In genomic region chr19:6235084-6236052, GRCm38 (mm10) we compare ENCODE assay signal across 8 mouse cellular contexts. TPM values are rescaled to one million over a fixed set of nuclear protein-coding genes. Genes with fewer than 3 reads are reported as not detected.
DNase-seq lines count a peak whose midpoint lies in the region; ATAC-seq and TF ChIP-seq lines count a peak whose summit lies in the region.

TSS of gene Ppp2r5b (minus strand) at chr19:6235872.

- peaks cover 6 to 40% of the 10 kb centered on the region in 2 experiments for H3K4me1 ChIP-seq in MEL (ENCODE audit: control insufficient read depth in 1 of 2, insufficient read depth in 2 of 2, low read length in 2 of 2)
- H3K4me1 ChIP-seq in cerebellum, adult 2 months (ENCODE audit: control insufficient read depth, insufficient read depth, low read length) = peaks cover 20% of the 10 kb centered on the region
- peaks cover 12% of the 10 kb centered on the region for H3K4me1 ChIP-seq in lung, embryonic 16.5 days (replicated peaks; ENCODE audit: control insufficient read depth, insufficient read depth, low read length)

- peak; percentile 39 to 63; a peak in 2 of 4 replicates for TF ChIP-seq POLR2A in MEL (IDR thresholded peaks at IDR 0.05; ENCODE audit: control insufficient read depth in 1 of 2, insufficient read depth in 1 of 2, low read depth in 1 of 2, low read length in 2 of 2, poor library complexity in 1 of 2)
- peak; percentile 62; the same call in 1 of the 2 replicates for TF ChIP-seq POLR2A in cerebellum, adult 2 months (IDR thresholded peaks at IDR 0.05; ENCODE audit: borderline replicate concordance, insufficient read depth, low read length)

- H3K27me3 ChIP-seq in MEL (ENCODE audit: control insufficient read depth in 1 of 2, insufficient read depth in 2 of 2, low read length in 2 of 2) = no peaks in the 10 kb centered on the region
- H3K27me3 ChIP-seq in cerebellum, adult 2 months (ENCODE audit: control insufficient read depth, insufficient read depth, low read length) = no peaks in the 10 kb centered on the region
- H3K27me3 ChIP-seq in lung, embryonic 16.5 days (ENCODE audit: control insufficient read depth, insufficient read depth, low read depth, low read length) = no peaks in the 10 kb centered on the region

- TF ChIP-seq RAD21 in MEL (IDR thresholded peaks at IDR 0.05; ENCODE audit: low read depth, low read length) = no peak

- DNase-seq in MEL (ENCODE audit: low read depth, low spot score) = peak; percentile 95
- peak; percentile 95 to 96 for DNase-seq in cerebellum, adult 2 months
- DNase-seq in forelimb bud, embryonic 11.5 days (ENCODE audit: low read depth, low spot score) = peak; percentile 84
- peak; percentile 87 for DNase-seq in layer of hippocampus, adult 9-10 months (ENCODE audit: low spot score)
- peak; percentile 89 for DNase-seq in ovary, postnatal 10 days (ENCODE audit: low spot score)
- DNase-seq in thymus, postnatal 10 days (ENCODE audit: low spot score in 2 of 2) = peak; percentile 98 to 99

- H3K36me3 ChIP-seq in MEL (ENCODE audit: control insufficient read depth in 1 of 2, insufficient read depth in 2 of 2, low read length in 2 of 2) = peaks cover 0 to 35% of the 10 kb centered on the region in 2 experiments; a peak in 2 of 4 replicates
- peaks cover 7% of the 10 kb centered on the region for H3K36me3 ChIP-seq in lung, embryonic 16.5 days (ENCODE audit: control insufficient read depth, insufficient read depth, low read length)

- peak in 2 of 3 experiments; percentile 53 to 85; a peak in 5 of 6 replicates for TF ChIP-seq CTCF in MEL (IDR thresholded peaks at IDR 0.05 in 2 of 3, conservative IDR thresholded peaks at IDR 0.05 in 1 of 3; ENCODE audit: control insufficient read depth in 1 of 3, insufficient read depth in 1 of 3, low read depth in 2 of 3, low read length in 3 of 3, poor library complexity in 1 of 3, severe bottlenecking in 1 of 3)
- no peak for TF ChIP-seq CTCF in cerebellum, adult 2 months (IDR thresholded peaks at IDR 0.05; ENCODE audit: borderline replicate concordance, insufficient read depth, low read depth, low read length)

- H3K27ac ChIP-seq in MEL (ENCODE audit: control insufficient read depth, low read depth, low read length) = peak within 1 kb of the TSS; percentile 94
- H3K27ac ChIP-seq in cerebellum, adult 2 months (ENCODE audit: insufficient read depth, low read length) = peak within 1 kb of the TSS; percentile 93
- H3K27ac ChIP-seq in lung, embryonic 16.5 days (ENCODE audit: low read length) = peak within 1 kb of the TSS; percentile 99

- peaks cover 5% of the 10 kb centered on the region; the same call in 1 of the 2 replicates for H3K79me2 ChIP-seq in MEL (ENCODE audit: control insufficient read depth, insufficient read depth, low read length, poor library complexity)

- H3K9me3 ChIP-seq in MEL (replicated peaks; ENCODE audit: insufficient read depth, low read length) = no peaks in the 10 kb centered on the region
- H3K9me3 ChIP-seq in lung, embryonic 16.5 days (ENCODE audit: control insufficient read depth, low read length) = no peaks in the 10 kb centered on the region

- peak within 1 kb of the TSS; percentile 54 to 85 for H3K4me3 ChIP-seq in MEL (ENCODE audit: control insufficient read depth in 1 of 2, insufficient read depth in 1 of 2, low read depth in 2 of 2, low read length in 2 of 2)
- H3K4me3 ChIP-seq in cerebellum, adult 2 months (replicated peaks; ENCODE audit: insufficient read depth, low read depth, low read length) = peak within 1 kb of the TSS; percentile 91
- H3K4me3 ChIP-seq in lung, embryonic 16.5 days (ENCODE audit: low read length) = peak within 1 kb of the TSS; percentile 87

- ATAC-seq in hematopoietic stem cell, adult 5-6 weeks (replicated peaks in 1 of 2; ENCODE audit: insufficient read depth in 1 of 2, low FRiP score in 2 of 2, low TSS enrichment in 1 of 2, low read depth in 1 of 2, poor library complexity in 2 of 2, severe bottlenecking in 2 of 2) = peak; percentile 79 to 81
- peak; percentile 96 for ATAC-seq in lung, embryonic 16.5 days (ENCODE audit: low read depth)

- peak within 1 kb of the TSS; percentile 92 for H3K4me2 ChIP-seq in lung, embryonic 16.5 days (ENCODE audit: low read depth, low read length)

- peak within 1 kb of the TSS; percentile 86 for H3K9ac ChIP-seq in MEL (ENCODE audit: control insufficient read depth, low read depth, low read length, poor library complexity, severe bottlenecking)
- H3K9ac ChIP-seq in lung, embryonic 16.5 days (ENCODE audit: low read length) = peak within 1 kb of the TSS; percentile 84

- under 1% methylated on average over 48 of the region's 48 CpGs for WGBS in cerebellum, adult 2 months
- WGBS in lung, embryonic 16.5 days = 4% methylated on average over 48 of the region's 48 CpGs

- TF ChIP-seq EP300 in MEL (IDR thresholded peaks at IDR 0.05; ENCODE audit: low read depth in 1 of 2, low read length in 2 of 2) = no peak

TF ChIP-seq in MEL, 35 proteins besides CTCF, POLR2A, EP300 and RAD21:
- no peak for TF ChIP-seq USF2 (IDR thresholded peaks at IDR 0.05; ENCODE audit: borderline replicate concordance in 1 of 2, insufficient read depth in 1 of 2, low read depth in 1 of 2, low read length in 2 of 2)
- no peak for TF ChIP-seq USF1 (IDR thresholded peaks at IDR 0.05; ENCODE audit: low read depth, low read length)
- peak; percentile 77 for TF ChIP-seq ELF1 (IDR thresholded peaks at IDR 0.05; ENCODE audit: low read depth, low read length)
- TF ChIP-seq UBTF (IDR thresholded peaks at IDR 0.05; ENCODE audit: borderline replicate concordance, insufficient read depth, low read depth, low read length) = 0 out of 2 replicates have a peak, but pooled peaks have one; percentile 55
- TF ChIP-seq NRF1 (IDR thresholded peaks at IDR 0.05; ENCODE audit: insufficient read depth, low read depth, low read length, poor library complexity, severe bottlenecking) = no peak
- no peak for TF ChIP-seq POLR2AphosphoS5 (IDR thresholded peaks at IDR 0.05; ENCODE audit: borderline replicate concordance, low read depth, low read length)
- TF ChIP-seq TAL1 (IDR thresholded peaks at IDR 0.05; ENCODE audit: low read length) = no peak
- TF ChIP-seq MYB (IDR thresholded peaks at IDR 0.05; ENCODE audit: low read depth, low read length) = no peak
- TF ChIP-seq SIN3A (IDR thresholded peaks at IDR 0.05; ENCODE audit: low read length) = peak; percentile 87
- TF ChIP-seq MEF2A (IDR thresholded peaks at IDR 0.05; ENCODE audit: extremely low read depth, insufficient replicate concordance, low read depth, low read length, poor library complexity, severe bottlenecking) = no peak
- peak; percentile 26; the same call in 1 of the 2 replicates for TF ChIP-seq NELFE (IDR thresholded peaks at IDR 0.05; ENCODE audit: low read depth, low read length)
- TF ChIP-seq RCOR1 (IDR thresholded peaks at IDR 0.05; ENCODE audit: low read depth, low read length) = no peak
- no peak for TF ChIP-seq CHD1 (IDR thresholded peaks at IDR 0.05; ENCODE audit: low read depth, low read length)
- TF ChIP-seq E2F4 (IDR thresholded peaks at IDR 0.05; ENCODE audit: borderline replicate concordance, low read depth, low read length) = no peak
- TF ChIP-seq BHLHE40 (IDR thresholded peaks at IDR 0.05; ENCODE audit: borderline replicate concordance, low read depth, low read length) = no peak; the same call in 1 of the 2 replicates
- TF ChIP-seq HCFC1 (IDR thresholded peaks at IDR 0.05; ENCODE audit: low read depth, low read length) = peak; percentile 85
- TF ChIP-seq ZNF384 (IDR thresholded peaks at IDR 0.05; ENCODE audit: low read depth, low read length) = no peak
- no peak for TF ChIP-seq POLR2AphosphoS2 (IDR thresholded peaks at IDR 0.05; ENCODE audit: low read length)
- no peak for TF ChIP-seq MAX (IDR thresholded peaks at IDR 0.05; ENCODE audit: low read length)
- TF ChIP-seq GABPA (IDR thresholded peaks at IDR 0.05; ENCODE audit: low read depth, low read length) = no peak
- no peak for TF ChIP-seq JUND (IDR thresholded peaks at IDR 0.05; ENCODE audit: low read depth, low read length)
- TF ChIP-seq GATA1 (IDR thresholded peaks at IDR 0.05; ENCODE audit: low read depth, low read length) = no peak
- TF ChIP-seq MAZ (IDR thresholded peaks at IDR 0.05; ENCODE audit: low read depth, low read length) = peak; percentile 98
- TF ChIP-seq MXI1 (IDR thresholded peaks at IDR 0.05; ENCODE audit: low read depth, low read length) = no peak
- TF ChIP-seq CHD2 (IDR thresholded peaks at IDR 0.05; ENCODE audit: low read length) = no peak
- TF ChIP-seq TCF12 (IDR thresholded peaks at IDR 0.05; ENCODE audit: low read depth, low read length) = 0 out of 2 replicates have a peak, but pooled peaks have one; percentile 30
- no peak for TF ChIP-seq SMC3 (IDR thresholded peaks at IDR 0.05; ENCODE audit: low read depth, low read length)
- no peak for TF ChIP-seq ZKSCAN1 (IDR thresholded peaks at IDR 0.05; ENCODE audit: low read depth, low read length)
- TF ChIP-seq ETS1 (IDR thresholded peaks at IDR 0.05; ENCODE audit: low read depth, low read length) = peak; percentile 74
- TF ChIP-seq TBP (IDR thresholded peaks at IDR 0.05; ENCODE audit: low read depth, low read length) = no peak
- no peak for TF ChIP-seq MAFK (IDR thresholded peaks at IDR 0.05; ENCODE audit: borderline replicate concordance, low read depth, low read length)
- no peak for TF ChIP-seq ZC3H11A (IDR thresholded peaks at IDR 0.05; ENCODE audit: low read depth, low read length)
- no peak for TF ChIP-seq MYC (IDR thresholded peaks at IDR 0.05; ENCODE audit: low read depth, low read length)
- no peak; the same call in 1 of the 2 replicates for TF ChIP-seq KAT2A (conservative IDR thresholded peaks at IDR 0.05; ENCODE audit: low read depth, low read length)
- no peak for TF ChIP-seq ZMIZ1 (IDR thresholded peaks at IDR 0.05; ENCODE audit: low read depth, low read length)

RNA-seq across cellular contexts. Expression of gene Ppp2r5b, which starts in this region (rescaled TPM):
- total RNA-seq in MEL (2012; rRNA removed) = 10.4 and 14.7 TPM in 2 replicates
- polyA plus RNA-seq in MEL (2012; ENCODE audit: insufficient read depth in 1 of 2, insufficient read length in 2 of 2, low read depth in 1 of 2, low replicate concordance in 2 of 2, missing spikeins in 1 of 2) = 10 to 100 TPM in 1 of 2 experiments, not detected in 1; 15.6 TPM
- polyA plus RNA-seq in cerebellum, adult 2 months (2012; rRNA removed) = 243 and 258 TPM in 2 replicates
- 5.5 and 6.2 TPM in 2 replicates for total RNA-seq in hematopoietic stem cell, adult 5-6 weeks (2017)
- 17.8 and 20.2 TPM in 2 replicates for polyA plus RNA-seq in lung, embryonic 16.5 days (2015; fragmentation: Nextera tagmentation; extraction: Ambion mirVana)

Comparison
In these comparisons a context has a peak if more than half of its experiments do, and no peak if none do; other contexts are left out.
1. Peak in every context shown above with its lines: DNase-seq, ATAC-seq, H3K4me3 ChIP-seq and H3K27ac ChIP-seq.
2. RNA of gene Ppp2r5b (polyA plus RNA-seq): 243 to 258 TPM in cerebellum, adult 2 months; 17.8 to 20.2 TPM in lung, embryonic 16.5 days and 15.6 TPM in MEL; every median in the first group is over 10 times any median in the second.